Mouse (Mus musculus) R1 (cell line): ENCODE data around the gene Tmsb4x.

ENCODE experiments used
- DNase-seq: peaks from one replicate; pipeline ENCODE4 v3.0.0-alpha.2; 2018; ENCODE audit warnings: low read depth, low spot score

The Tmsb4x gene

GRCm38 (mm10) chrX:167182411-167182810, 26.7 kb downstream of the Tmsb4x start:
- DNase-seq: no peak

- DNase-seq: no peak
Observed at GRCm38 (mm10) chrX:167179961-167180642, 29.0 kb downstream of the Tmsb4x start.

GRCm38 (mm10) chrX:167179549-167179948, 29.6 kb downstream of the Tmsb4x start:
- DNase-seq: no peak

GRCm38 (mm10) chrX:167175319-167175718, 33.8 kb downstream of the Tmsb4x start:
- DNase-seq: no peak

GRCm38 (mm10) chrX:167174311-167174710, 34.8 kb downstream of the Tmsb4x start:
- DNase-seq: no peak

- DNase-seq: no peak
Observed at GRCm38 (mm10) chrX:167172256-167172655, 36.9 kb downstream of the Tmsb4x start.

GRCm38 (mm10) chrX:167171281-167171680, 37.8 kb downstream of the Tmsb4x start:
- DNase-seq: no peak

- no peak for DNase-seq
Observed at GRCm38 (mm10) chrX:167167282-167167681, 41.8 kb downstream of the Tmsb4x start.

GRCm38 (mm10) chrX:167166051-167166450, 43.1 kb downstream of the Tmsb4x start:
- no peak for DNase-seq

- peak; percentile 94 for DNase-seq
Observed at GRCm38 (mm10) chrX:167157691-167158090, 51.4 kb downstream of the Tmsb4x start.
